In the genomic region with DNA sequence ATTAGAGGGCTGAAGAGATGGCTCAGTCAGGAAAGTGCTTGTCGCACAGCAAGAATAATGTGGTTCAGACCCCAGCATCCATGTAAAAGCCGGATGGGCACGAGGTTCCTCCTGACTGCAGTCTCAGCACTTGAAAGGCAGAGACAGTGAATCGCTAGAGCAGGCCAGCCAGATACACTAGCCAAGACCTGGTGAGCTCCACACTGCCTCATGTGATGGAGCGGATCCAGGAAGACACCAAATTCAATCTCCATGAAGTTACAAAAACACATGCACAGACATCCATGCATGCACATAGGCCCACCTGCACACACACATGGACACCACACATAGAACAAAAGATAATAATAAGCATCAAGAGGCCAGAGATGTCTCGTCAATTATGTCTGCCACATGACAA, we compare ENCODE assay signal across 28 mouse cellular contexts.
DNase-seq lines count a peak whose midpoint lies in the region; ATAC-seq lines count a peak whose summit lies in the region.
"Had no signal": no experiment of that assay in that cellular context is flagged by ENCODE, and none has a peak within 500 bp of the region (broad histone marks: within the 10 kb centered on the region; RNA-seq: fewer than 3 reads in every experiment).

No protein-coding gene starts in this region.

- no peak overlapping the region for H3K4me2 ChIP-seq in heart, embryonic 13.5 days
- H3K4me2 ChIP-seq in heart, embryonic 11.5 days, result no peak overlapping the region
- H3K4me2 ChIP-seq: forebrain, embryonic 13.5 days; heart, embryonic 15.5 days; hindbrain, embryonic 13.5 days; intestine, embryonic 15.5 days had no signal

- no peaks in the 10 kb centered on the region for H3K9me3 ChIP-seq in heart, embryonic 13.5 days
- H3K9me3 ChIP-seq in heart, embryonic 11.5 days (replicated peaks; ENCODE audit: control insufficient read depth, low read length), result no peaks in the 10 kb centered on the region
- peaks cover 5% of the 10 kb centered on the region; the same call in 1 of the 2 replicates for H3K9me3 ChIP-seq in limb, embryonic 10.5 days (replicated peaks)
- H3K9me3 ChIP-seq: heart, embryonic 15.5 days; intestine, embryonic 15.5 days had no signal

- WGBS in heart, embryonic 13.5 days, result 75% methylated on average over 6 of the region's 6 CpGs
- WGBS in heart, embryonic 11.5 days (ENCODE audit: insufficient replicate concordance), result 80% methylated on average over 6 of the region's 6 CpGs
- 84% methylated on average over 6 of the region's 6 CpGs for WGBS in limb, embryonic 10.5 days

- no peak overlapping the region for H3K4me3 ChIP-seq in heart, embryonic 13.5 days
- H3K4me3 ChIP-seq in heart, embryonic 11.5 days (ENCODE audit: low read depth, low read length), result no peak overlapping the region
- H3K4me3 ChIP-seq in limb, embryonic 10.5 days, result no peak overlapping the region
- H3K4me3 ChIP-seq: forebrain, embryonic 10.5 days; forebrain, embryonic 13.5 days; heart, adult 2 months; heart, embryonic 10.5 days; heart, embryonic 15.5 days; hindbrain, embryonic 10.5 days; hindbrain, embryonic 13.5 days; intestine, embryonic 15.5 days had no signal

- no peak for ATAC-seq in heart, embryonic 13.5 days (ENCODE audit: extremely low read depth, insufficient number of reproducible peaks, low FRiP score, low TSS enrichment)
- ATAC-seq in heart, embryonic 11.5 days (replicated peaks; ENCODE audit: insufficient number of reproducible peaks, low FRiP score, low TSS enrichment), result no peak
- ATAC-seq: forebrain, embryonic 13.5 days; forebrain, embryonic 16.5 days; hindbrain, embryonic 16.5 days; intestine, embryonic 15.5 days; Patski had no signal

- H3K27me3 ChIP-seq in heart, embryonic 13.5 days (replicated peaks), result no peaks in the 10 kb centered on the region
- no peaks in the 10 kb centered on the region for H3K27me3 ChIP-seq in heart, embryonic 11.5 days (ENCODE audit: control insufficient read depth, insufficient read depth, low read length)
- H3K27me3 ChIP-seq in limb, embryonic 10.5 days (ENCODE audit: low read depth, poor library complexity, severe bottlenecking), result no peaks in the 10 kb centered on the region
- H3K27me3 ChIP-seq: forebrain, embryonic 13.5 days; heart, embryonic 15.5 days; hindbrain, embryonic 13.5 days; intestine, embryonic 15.5 days had no signal

- no peak overlapping the region for H3K27ac ChIP-seq in heart, embryonic 13.5 days (replicated peaks)
- H3K27ac ChIP-seq in heart, embryonic 11.5 days (ENCODE audit: low read depth, low read length), result no peak overlapping the region
- 0 out of 2 replicates have a peak overlapping the region, but pooled peaks have one; percentile 12 for H3K27ac ChIP-seq in limb, embryonic 10.5 days
- H3K27ac ChIP-seq: forebrain, embryonic 10.5 days; forebrain, embryonic 13.5 days; heart, adult 2 months; heart, embryonic 10.5 days; heart, embryonic 15.5 days; hindbrain, embryonic 10.5 days; hindbrain, embryonic 13.5 days; intestine, embryonic 15.5 days had no signal

- peaks cover 45% of the 10 kb centered on the region for H3K4me1 ChIP-seq in heart, embryonic 13.5 days
- peaks cover 17% of the 10 kb centered on the region for H3K4me1 ChIP-seq in heart, embryonic 11.5 days (ENCODE audit: control insufficient read depth, insufficient read depth, low read length)
- H3K4me1 ChIP-seq in limb, embryonic 10.5 days, result peaks cover 57% of the 10 kb centered on the region
- H3K4me1 ChIP-seq: forebrain, embryonic 13.5 days had no signal

- 0 out of 2 replicates have a peak overlapping the region, but pooled peaks have one; percentile 10 for H3K9ac ChIP-seq in heart, embryonic 13.5 days
- no peak overlapping the region for H3K9ac ChIP-seq in heart, embryonic 11.5 days (ENCODE audit: low read depth, low read length)
- H3K9ac ChIP-seq: forebrain, embryonic 13.5 days; heart, embryonic 15.5 days; hindbrain, embryonic 13.5 days; intestine, embryonic 15.5 days had no signal

- peak; percentile 57 to 61 for DNase-seq in cerebellum, postnatal 10 days
- no peak for DNase-seq in cerebellum, adult 9-10 months
- DNase-seq in limb, embryonic 10.5 days (ENCODE audit: low spot score), result no peak
- DNase-seq in liver, result no peak
- no peak for DNase-seq in adrenal gland, postnatal 14 days
- DNase-seq: adrenal gland, adult 8-10 months; adrenal gland, postnatal 36 days; cerebellum, adult 2 months; cerebellum, postnatal 25 days; gastrocnemius, postnatal 10 days; gastrocnemius, postnatal 36 days; heart, adult 2 months; heart, postnatal 10 days; heart, postnatal 36 days; kidney, adult 11 months had no signal

- H3K36me3 ChIP-seq in heart, embryonic 13.5 days, result no peaks in the 10 kb centered on the region
- no peaks in the 10 kb centered on the region for H3K36me3 ChIP-seq in heart, embryonic 11.5 days (ENCODE audit: control insufficient read depth, insufficient read depth, low read length)
- peaks cover 40% of the 10 kb centered on the region for H3K36me3 ChIP-seq in limb, embryonic 10.5 days
- H3K36me3 ChIP-seq: G1E; heart, embryonic 15.5 days; hindbrain, embryonic 13.5 days; intestine, embryonic 15.5 days had no signal

Comparison
In these comparisons a context has a peak if more than half of its experiments do, and no peak if none do; other contexts are left out.
1. DNase-seq: peak in cerebellum, postnatal 10 days (2 of 2); none in cerebellum, adult 9-10 months (single experiment), limb, embryonic 10.5 days (single experiment), liver (single experiment) and adrenal gland, postnatal 14 days (single experiment).